Mouse (Mus musculus) embryo, embryonic 11 days (tissue): ENCODE data around the gene Sec23b.

ENCODE experiments used
- DNase-seq: peaks from one replicate; pipeline ENCODE4 v3.0.0-alpha.2; 2015

The Sec23b gene

DNA sequence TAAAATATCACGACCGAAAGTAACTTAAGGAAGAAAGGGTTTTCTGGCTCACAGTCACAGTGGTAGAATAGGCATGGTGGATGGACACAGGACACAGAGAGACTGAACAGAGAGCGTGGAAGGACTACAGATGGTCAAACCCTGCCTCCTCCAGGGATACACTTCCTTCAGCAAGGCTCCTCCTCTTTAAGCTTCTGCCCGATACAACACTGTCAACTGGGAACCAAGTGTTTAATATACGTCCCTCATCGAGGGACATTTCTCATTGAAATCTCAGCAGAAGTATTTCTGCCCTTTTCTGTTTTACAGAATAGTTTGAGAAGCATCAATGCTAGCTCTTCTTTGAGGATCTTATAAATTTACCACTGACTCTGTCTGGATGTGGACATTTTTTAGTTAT, 57.9 kb downstream of the Sec23b start:
- DNase-seq, result no peak

DNA sequence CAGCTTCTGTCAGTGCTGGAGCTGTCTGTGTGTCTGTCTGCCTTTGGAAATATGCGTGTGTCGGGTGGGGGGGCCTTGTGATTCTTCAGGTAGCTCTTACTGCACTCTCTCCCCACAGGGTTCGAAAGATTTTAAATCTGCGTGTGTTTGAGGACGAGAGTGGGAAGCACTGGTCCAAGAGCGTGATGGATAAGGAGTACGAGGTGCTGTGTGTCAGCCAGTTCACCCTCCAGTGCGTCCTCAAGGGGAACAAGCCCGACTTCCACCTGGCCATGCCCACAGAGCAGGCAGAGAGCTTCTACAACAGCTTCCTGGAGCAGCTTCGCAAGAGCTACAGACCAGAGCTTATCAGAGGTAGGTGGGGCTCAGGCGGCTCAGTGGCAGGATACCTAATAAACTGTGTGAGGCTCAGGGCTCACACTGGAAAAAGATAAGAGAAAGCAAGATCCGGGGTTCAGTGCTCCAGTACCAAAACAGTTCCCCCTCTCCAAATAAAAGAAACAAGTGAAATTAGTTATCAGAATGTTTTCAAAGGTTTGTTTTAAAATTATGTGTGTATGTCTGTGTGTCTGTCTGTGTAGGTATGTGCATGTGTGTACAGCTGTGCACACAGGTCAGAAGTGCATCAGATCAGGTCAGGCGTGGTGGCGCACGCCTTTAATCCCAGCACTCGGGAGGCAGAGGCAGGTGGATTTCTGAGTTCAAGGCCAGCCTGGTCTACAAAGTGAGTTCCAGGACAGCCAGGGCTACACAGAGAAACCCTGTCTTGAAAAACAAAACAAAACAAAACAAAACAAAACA, 61.2 kb downstream of the Sec23b start:
- DNase-seq, result no peak

DNA sequence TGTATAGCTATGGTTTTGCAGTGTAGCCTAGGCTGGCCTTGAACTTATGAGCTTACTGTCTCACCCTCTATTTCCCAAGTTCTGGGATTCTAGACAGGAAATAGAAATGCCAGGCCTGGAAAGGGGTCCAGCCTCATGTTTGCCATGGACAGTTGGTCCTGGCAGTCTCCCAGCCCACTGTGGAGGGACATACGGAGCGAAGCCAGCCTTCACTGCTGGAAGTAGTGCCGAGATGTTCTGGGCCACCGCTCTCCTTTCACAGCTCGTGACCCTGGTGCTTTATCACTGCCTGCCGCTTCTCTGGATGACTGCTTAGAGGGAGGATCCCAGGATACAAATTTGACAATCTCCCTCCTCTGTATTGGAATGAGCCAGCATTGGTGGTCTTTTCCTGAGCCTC, 65.5 kb downstream of the Sec23b start:
- DNase-seq, result no peak

DNA sequence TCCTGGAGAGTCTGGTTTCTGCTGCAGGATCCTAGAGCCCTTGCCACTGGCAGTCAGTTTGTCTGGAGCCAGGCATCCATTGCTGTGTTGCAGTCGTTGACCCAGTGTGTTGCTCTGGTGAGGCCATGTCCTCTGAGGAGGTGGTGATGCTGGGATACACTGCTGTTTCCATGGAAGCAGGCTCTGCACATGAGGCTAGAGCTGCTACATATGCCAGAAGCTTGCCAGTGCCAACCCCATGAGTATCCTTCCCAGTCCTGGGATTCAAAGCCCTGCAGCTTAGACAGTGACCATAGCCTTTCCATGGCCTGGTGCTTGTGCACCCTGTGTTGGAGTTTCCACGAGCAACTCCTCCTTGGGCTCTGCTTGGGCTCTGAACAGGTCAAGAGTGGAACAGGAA, 77.5 kb downstream of the Sec23b start:
- no peak for DNase-seq

DNA sequence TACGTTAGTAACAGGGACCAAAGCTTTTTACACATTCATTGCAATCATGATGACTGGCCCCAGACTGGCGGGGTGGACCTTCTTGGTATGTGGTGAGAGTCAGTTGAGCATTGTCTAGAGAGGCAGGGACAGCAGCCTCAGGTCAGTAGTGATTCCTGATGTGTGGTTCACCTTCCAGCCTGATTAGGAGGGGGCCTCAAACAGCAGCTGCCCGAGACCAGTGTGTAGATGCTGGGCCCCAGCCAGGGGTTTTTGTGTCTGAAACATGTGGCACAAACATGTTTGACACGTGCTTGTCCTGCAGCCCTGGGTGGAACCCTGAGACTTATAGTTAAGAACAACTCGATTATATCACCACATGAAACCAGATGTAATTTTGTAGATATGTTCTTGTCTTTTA, 78.2 kb downstream of the Sec23b start:
- no peak for DNase-seq

DNA sequence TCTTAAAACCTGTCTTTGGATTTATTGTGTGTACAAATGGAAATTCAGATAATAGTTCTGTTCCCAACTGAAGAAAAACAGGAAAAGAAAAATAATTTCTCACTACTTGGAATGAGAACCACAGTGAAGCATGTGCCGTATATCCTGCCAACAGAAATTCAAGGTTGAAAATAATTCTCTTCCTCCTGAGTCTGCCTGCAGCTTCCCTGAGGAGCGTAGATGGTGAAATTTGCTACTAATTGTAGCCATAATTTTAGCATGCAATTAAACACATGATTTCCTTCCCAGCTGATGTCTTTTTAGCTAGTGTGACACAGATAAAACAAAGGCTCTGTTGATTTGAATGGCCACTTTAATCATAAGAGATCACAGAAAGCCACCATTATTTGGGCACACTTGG, 78.7 kb downstream of the Sec23b start:
- no peak for DNase-seq

DNA sequence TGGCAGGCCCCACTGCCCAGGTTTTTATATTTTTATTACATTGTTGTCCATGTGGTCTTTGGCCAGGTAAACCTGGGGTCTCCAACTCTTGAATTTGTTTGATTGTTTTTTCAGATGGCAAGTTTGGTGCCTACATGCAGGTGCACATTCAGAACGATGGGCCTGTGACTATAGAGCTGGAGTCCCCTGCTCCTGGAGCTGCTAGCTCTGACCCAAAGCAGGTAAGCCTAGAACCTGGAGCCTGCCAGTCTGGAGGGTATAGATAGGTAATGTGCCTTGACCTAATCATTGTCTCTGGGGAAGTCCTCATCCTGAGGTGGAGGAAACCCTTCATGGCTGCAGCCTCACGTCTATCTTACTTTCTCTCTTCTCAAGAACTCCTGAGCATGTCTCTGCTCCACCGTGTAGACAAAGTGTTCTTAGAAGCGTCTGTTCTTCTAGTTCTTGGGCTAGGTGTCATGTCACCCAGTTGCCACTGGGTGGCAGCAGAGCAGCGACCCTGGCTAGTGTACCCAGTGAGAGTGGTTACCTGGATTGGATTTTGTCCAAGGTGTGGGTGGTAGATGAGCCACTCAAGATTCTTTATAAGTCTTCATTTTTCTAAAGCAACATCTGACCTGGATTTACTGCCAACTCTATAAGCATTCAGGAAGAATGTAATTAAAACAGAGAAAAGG, 79.8 kb downstream of the Sec23b start:
- peak; percentile 63 for DNase-seq

DNA sequence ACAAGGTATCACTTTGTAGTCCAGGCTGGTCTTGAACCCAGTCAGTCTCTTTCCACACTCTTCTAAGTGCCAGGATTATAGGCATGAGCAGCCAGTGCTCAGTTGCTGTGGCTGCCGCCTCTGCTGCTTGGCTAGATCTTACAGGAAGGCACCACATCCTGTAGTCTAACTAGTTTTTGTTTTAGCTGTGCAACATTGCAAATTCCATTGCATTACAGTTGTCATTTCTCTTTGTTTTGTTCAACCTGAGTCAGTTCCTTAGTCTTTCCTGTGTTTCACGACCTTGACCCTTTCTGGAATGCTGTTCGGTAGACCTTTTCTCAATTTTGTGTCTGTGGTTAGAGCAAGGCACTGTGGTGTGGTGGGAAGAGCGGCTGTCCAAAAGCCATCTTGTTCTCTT, 81.2 kb downstream of the Sec23b start:
- DNase-seq, result no peak

DNA sequence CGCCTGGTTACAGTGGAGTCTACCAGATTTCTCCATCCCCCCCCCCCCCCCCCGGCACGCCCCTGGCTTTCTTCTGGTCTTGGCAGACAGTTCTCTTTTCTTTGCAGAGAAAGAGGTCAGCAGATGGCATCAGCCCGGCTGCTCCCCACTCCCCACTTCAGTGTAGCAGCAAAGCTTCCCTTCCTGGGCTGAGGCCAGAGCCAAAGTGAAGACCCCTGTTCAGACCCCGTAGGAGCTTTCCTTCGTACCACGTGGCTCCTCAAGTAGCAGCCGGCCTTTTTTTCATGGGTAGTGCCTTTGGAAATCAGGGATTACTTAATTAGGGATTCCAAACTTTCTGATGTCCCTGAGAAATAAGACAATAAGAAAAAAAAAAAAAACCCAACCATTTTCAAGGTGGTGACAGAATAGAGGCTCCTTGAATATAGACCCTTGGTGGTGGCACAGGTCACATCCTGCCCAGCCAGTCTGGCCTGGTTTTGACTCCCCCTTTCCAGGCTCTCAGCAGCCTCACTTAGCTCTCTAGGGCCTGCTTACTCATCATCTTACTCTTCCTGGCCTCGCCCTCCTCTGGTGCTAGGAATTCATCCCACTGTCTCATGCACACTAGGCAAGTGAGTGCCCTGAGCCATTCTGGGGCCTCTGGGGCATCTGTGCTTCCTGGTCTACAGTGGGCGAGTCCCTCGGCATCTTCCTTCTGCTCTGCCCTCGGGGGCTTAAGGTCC, 81.8 kb downstream of the Sec23b start:
- DNase-seq, result no peak

DNA sequence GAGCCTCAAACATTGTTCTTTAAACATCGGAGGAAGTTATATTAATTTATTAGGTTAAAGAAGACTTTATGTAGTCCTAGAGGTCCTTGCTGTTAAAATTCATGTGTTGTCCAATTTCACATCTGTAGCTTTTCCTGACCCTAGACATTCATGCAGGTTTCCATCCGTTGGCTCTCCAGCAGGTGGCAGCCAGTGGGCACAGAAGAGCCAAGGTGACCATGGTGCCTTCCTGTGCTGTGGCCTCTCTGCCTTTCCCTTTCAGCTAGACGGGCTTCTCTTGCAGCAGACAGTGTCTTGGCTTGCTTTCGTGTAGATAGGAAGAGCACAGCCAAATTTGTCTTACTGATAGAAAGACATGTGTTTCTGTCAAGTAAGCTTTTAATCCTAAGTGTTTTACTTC, 82.7 kb downstream of the Sec23b start:
- DNase-seq, result peak; percentile 45

DNA sequence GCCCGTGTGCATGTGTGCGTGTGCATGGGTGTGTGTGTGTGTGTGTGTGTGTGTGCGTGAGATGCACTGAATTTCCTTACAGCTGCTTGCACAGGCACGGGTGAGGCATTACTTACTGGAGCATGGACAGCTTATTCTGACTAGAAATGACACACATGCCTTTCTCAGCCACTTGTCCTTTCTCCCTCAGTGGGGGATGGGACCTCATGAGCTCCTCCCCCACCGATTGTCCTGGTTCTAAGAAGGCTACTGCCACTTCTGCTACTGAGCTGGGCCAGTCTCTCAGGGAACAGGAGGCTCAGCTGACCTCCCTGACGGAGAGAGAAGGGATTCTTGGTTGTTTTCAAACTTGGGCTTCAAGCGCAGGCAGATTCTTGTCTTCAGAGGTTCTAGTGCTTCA, 84.1 kb downstream of the Sec23b start:
- DNase-seq, result peak; percentile 21
